Mouse (Mus musculus) E14TG2a.4 (cell line): ENCODE measurements around the gene Anks1b.
A peak's percentile ranks its signal among the peaks of the same experiment; 100 is the strongest.

ENCODE experiments used
- H3K27me3 ChIP-seq: 2 replicates; pipeline ENCODE4 v1.6.1; 2014; ENCODE audit warnings: low read length, control low read depth; ENCODE audit not compliant: insufficient read depth
- H3K36me3 ChIP-seq: 2 replicates; pipeline ENCODE4 v1.6.1; 2014; ENCODE audit warnings: low read length, control low read depth; ENCODE audit not compliant: insufficient read depth
- H3K4me1 ChIP-seq: replicated peaks from 2 replicates; pipeline ENCODE4 v1.6.1; 2014; ENCODE audit warnings: low read depth, low read length, control low read depth
- H3K4me3 ChIP-seq: replicated peaks from 2 replicates; pipeline ENCODE4 v1.5.1; 2014; ENCODE audit warnings: mild to moderate bottlenecking, low read length
- H3K9me3 ChIP-seq: 2 replicates; pipeline ENCODE4 v1.6.1; 2014; ENCODE audit warnings: low read length, control low read depth
- CTCF ChIP-seq: conservative IDR thresholded peaks from 2 replicates; pipeline ENCODE4 v1.5.1; 2014; ENCODE audit warnings: low read length
- NANOG ChIP-seq: IDR thresholded peaks from 2 replicates; pipeline ENCODE4 v1.6.1; 2014; ENCODE audit warnings: borderline replicate concordance, low read length, mixed read lengths
- POU5F1 ChIP-seq: IDR thresholded peaks from 2 replicates; pipeline ENCODE4 v1.6.1; 2014; ENCODE audit warnings: low read length, borderline replicate concordance

The Anks1b gene

GRCm38 (mm10) chr10:90829394-90830267 is 956.3 kb downstream of the Anks1b start:
- Histone ChIP-seq H3K4me1 (peaks cover 22% of the 10 kb centered on the region), H3K9me3 (no peaks in the 10 kb centered on the region), H3K4me3 (peak overlapping the region; percentile 84), H3K27me3 (peaks cover 74% of the 10 kb centered on the region), H3K36me3 (no peaks in the 10 kb centered on the region)
- TF ChIP-seq NANOG = no peak

- TF ChIP-seq POU5F1 = no peak
- no peak for TF ChIP-seq CTCF
- TF ChIP-seq NANOG = no peak
- peaks cover 23% of the 10 kb centered on the region for H3K4me1 ChIP-seq
These were observed 956.9 kb downstream of the Anks1b start for GRCm38 (mm10) chr10:90830268-90830585.

GRCm38 (mm10) chr10:90830591-90831287 is 957.4 kb downstream of the Anks1b start:
- Histone ChIP-seq H3K36me3 (no peaks in the 10 kb centered on the region), H3K4me1 (peaks cover 23% of the 10 kb centered on the region), H3K27me3 (peaks cover 65% of the 10 kb centered on the region), H3K4me3 (no peak overlapping the region), H3K9me3 (no peaks in the 10 kb centered on the region)
- TF ChIP-seq POU5F1 (no peak), CTCF (no peak), NANOG (no peak)

More at GRCm38 (mm10) chr10:90830268-90830585, 956.9 kb downstream of the Anks1b start:
- Histone ChIP-seq H3K27me3 (peaks cover 70% of the 10 kb centered on the region), H3K36me3 (no peaks in the 10 kb centered on the region), H3K9me3 (no peaks in the 10 kb centered on the region), H3K4me3 (no peak overlapping the region)

- Histone ChIP-seq H3K27me3 (peaks cover 64% of the 10 kb centered on the region), H3K4me3 (no peak overlapping the region), H3K4me1 (peaks cover 23% of the 10 kb centered on the region), H3K36me3 (no peaks in the 10 kb centered on the region), H3K9me3 (no peaks in the 10 kb centered on the region)
- TF ChIP-seq CTCF = no peak
- no peak for TF ChIP-seq POU5F1
- no peak for TF ChIP-seq NANOG
These were observed 957.9 kb downstream of the Anks1b start for GRCm38 (mm10) chr10:90831288-90831626.

GRCm38 (mm10) chr10:90834306-90834705 is 961.0 kb downstream of the Anks1b start:
- Histone ChIP-seq H3K4me3 (no peak overlapping the region), H3K9me3 (no peaks in the 10 kb centered on the region), H3K36me3 (no peaks in the 10 kb centered on the region), H3K4me1 (peaks cover 20% of the 10 kb centered on the region), H3K27me3 (peaks cover 46% of the 10 kb centered on the region)
- TF ChIP-seq CTCF (no peak), POU5F1 (no peak), NANOG (no peak)

- H3K36me3 ChIP-seq = no peaks in the 10 kb centered on the region
- no peak overlapping the region for H3K4me3 ChIP-seq
- peaks cover 39% of the 10 kb centered on the region for H3K27me3 ChIP-seq
- peaks cover 18% of the 10 kb centered on the region for H3K4me1 ChIP-seq
- TF ChIP-seq CTCF = no peak
- TF ChIP-seq NANOG = no peak
- no peak for TF ChIP-seq POU5F1
- H3K9me3 ChIP-seq = no peaks in the 10 kb centered on the region
These were observed 961.9 kb downstream of the Anks1b start for GRCm38 (mm10) chr10:90835195-90835594.

GRCm38 (mm10) chr10:90839611-90840335 is 966.5 kb downstream of the Anks1b start:
- Histone ChIP-seq H3K9me3 (peaks cover 7% of the 10 kb centered on the region), H3K4me3 (no peak overlapping the region), H3K36me3 (no peaks in the 10 kb centered on the region), H3K27me3 (peaks cover 5% of the 10 kb centered on the region; the same call in 1 of the 2 replicates), H3K4me1 (no peaks in the 10 kb centered on the region)
- TF ChIP-seq NANOG (no peak), CTCF (no peak), POU5F1 (no peak)

- Histone ChIP-seq H3K4me1 (no peaks in the 10 kb centered on the region), H3K36me3 (no peaks in the 10 kb centered on the region), H3K4me3 (no peak overlapping the region), H3K9me3 (peaks cover 7% of the 10 kb centered on the region), H3K27me3 (0 out of 2 replicates have a peak, but pooled peaks cover 2% of the 10 kb centered on the region)
- TF ChIP-seq POU5F1 = no peak
- TF ChIP-seq CTCF = no peak
- TF ChIP-seq NANOG = no peak
These were observed 969.1 kb downstream of the Anks1b start for GRCm38 (mm10) chr10:90842398-90842797.
